Mouse (Mus musculus) liver, embryonic 14.5 days (tissue): Measurements from ENCODE around the gene Taf10.

Source experiments
- CTCF ChIP-seq: IDR thresholded peaks from 2 replicates; pipeline ENCODE4 v1.5.1; 2016; ENCODE audit warnings: antibody characterized with exemption, low read depth, control low read depth
- EP300 ChIP-seq: IDR thresholded peaks from 2 replicates; pipeline ENCODE4 v1.6.1; 2016; ENCODE audit warnings: antibody characterized with exemption, low read depth

DNA sequence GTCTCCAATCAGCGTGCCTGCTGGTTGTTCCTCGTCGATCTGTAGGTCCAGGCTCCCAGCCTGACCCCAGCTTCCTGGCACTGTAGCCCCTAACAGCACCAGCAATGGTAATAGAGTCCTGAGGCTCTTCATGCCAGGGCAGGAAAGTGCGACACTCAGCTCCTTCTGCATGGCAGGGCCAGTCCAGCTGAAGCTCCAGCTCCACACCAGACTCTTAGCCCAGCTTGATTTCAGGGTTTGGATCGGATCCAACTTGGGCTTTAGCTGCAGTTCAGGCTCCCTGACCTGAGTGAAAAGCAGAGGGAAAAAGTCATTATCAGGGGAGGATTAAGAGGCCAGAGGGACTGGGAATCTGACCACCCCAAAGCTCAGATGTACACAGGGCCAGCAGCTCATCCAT, 28.9 kb upstream of the Taf10 start:
- TF ChIP-seq CTCF (no peak), EP300 (no peak)
